Mouse (Mus musculus): ENCODE results near the gene Cxcl3. TPM values are rescaled to one million over a fixed set of nuclear protein-coding genes. Genes with fewer than 3 reads are reported as not detected.

Gene Cxcl3
- polyA plus RNA-seq (2014; fragmentation: Nextera tagmentation; extraction: Ambion mirVana): not detected in 2 replicates

DNA sequence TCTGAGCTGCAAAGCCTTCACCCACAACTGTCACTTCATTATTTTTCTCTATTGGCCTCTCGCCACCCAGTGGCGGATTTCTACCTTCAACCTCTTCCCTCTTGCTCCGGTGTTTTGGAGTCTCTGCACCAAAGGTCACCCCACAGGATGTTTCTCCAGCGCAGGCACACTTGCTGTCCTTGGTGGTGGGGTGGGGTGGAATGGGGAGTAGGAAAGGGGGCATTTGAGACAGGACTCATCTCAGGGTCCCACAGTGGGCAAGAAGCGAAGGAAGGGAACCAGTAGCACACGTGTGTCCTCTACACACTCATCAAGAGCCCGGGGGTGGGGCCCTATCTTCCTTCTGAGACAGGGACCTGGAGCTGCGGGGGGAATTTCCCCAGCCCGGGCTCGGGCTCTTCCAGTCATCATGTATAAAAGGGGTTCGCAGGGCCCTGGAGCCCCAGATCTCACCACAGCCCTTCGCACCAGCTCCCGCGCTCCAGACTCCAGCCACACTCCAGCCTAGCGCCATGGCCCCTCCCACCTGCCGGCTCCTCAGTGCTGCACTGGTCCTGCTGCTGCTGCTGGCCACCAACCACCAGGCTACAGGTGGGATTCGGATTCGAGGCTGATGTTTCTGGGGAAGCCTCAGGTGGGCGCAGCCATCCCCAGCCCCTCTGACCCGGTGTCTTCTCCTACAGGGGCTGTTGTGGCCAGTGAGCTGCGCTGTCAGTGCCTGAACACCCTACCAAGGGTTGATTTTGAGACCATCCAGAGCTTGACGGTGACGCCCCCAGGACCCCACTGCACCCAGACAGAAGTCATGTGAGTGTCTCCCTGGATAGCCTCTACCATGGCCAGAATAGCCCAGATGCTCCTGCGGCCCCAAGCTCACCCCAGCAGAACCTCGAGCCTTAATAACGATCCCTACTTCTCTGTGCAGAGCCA, at the start of gene Cxcl3:
TSS of gene Cxcl3 (plus strand) at position 445 of the 930 bp plus-strand sequence.
- H3K9ac ChIP-seq (ENCODE audit: low read depth, low read length): peak within 1 kb of the TSS; percentile 48; the same call in 1 of the 2 replicates
- H3K4me1 ChIP-seq (ENCODE audit: control insufficient read depth, insufficient read depth, low read length): peaks cover 3% of the 10 kb centered on the region; the same call in 1 of the 2 replicates
- peak within 1 kb of the TSS; percentile 79 for H3K4me2 ChIP-seq (replicated peaks; ENCODE audit: low read depth, low read length)
- H3K4me3 ChIP-seq (ENCODE audit: low read length): peak within 1 kb of the TSS; percentile 39
- H3K9me3 ChIP-seq (ENCODE audit: control insufficient read depth, low read length): no peaks in the 10 kb centered on the region
- no peaks in the 10 kb centered on the region for H3K36me3 ChIP-seq (ENCODE audit: control insufficient read depth, insufficient read depth, low read length)
- H3K27ac ChIP-seq (ENCODE audit: low read depth, low read length): no peak within 1 kb of the TSS
- WGBS: 21% methylated on average over 24 of the region's 26 CpGs
- H3K27me3 ChIP-seq (ENCODE audit: control insufficient read depth, insufficient read depth, low read length): no peaks in the 10 kb centered on the region
- ATAC-seq (ENCODE audit: low FRiP score, low TSS enrichment): peak; percentile 82

DNA sequence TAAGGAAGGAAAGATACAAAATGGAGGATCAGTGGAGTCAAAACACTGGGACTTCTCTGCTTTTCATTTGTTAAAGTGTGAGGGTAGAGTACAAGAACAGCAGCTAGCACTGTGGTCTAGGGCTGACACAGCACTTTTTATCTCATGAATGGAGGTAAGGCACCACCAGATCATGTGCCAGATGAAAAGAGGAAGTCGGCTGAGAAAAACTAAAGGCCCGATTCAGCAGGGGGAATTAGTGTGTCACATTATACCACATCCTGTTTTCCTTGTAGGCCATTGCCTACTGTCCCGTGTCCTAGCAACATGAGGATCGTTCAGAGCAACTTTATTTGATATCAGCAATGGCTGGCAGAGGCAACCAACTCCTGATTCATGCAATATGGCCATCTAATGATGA, 43.9 kb upstream of the Cxcl3 start:
- Histone ChIP-seq H3K4me1 (ENCODE audit: control insufficient read depth, insufficient read depth, low read length) (no peaks in the 10 kb centered on the region), H3K27me3 (ENCODE audit: control insufficient read depth, insufficient read depth, low read length) (no peaks in the 10 kb centered on the region), H3K4me3 (ENCODE audit: low read length) (no peak overlapping the region), H3K4me2 (replicated peaks; ENCODE audit: low read depth, low read length) (no peak overlapping the region), H3K9ac (ENCODE audit: low read depth, low read length) (no peak overlapping the region), H3K36me3 (ENCODE audit: control insufficient read depth, insufficient read depth, low read length) (no peaks in the 10 kb centered on the region), H3K27ac (ENCODE audit: low read depth, low read length) (no peak overlapping the region), H3K9me3 (ENCODE audit: control insufficient read depth, low read length) (no peaks in the 10 kb centered on the region)
- ATAC-seq (ENCODE audit: low FRiP score, low TSS enrichment): no peak
- WGBS: 48% methylated on average over 4 of the region's 4 CpGs

DNA sequence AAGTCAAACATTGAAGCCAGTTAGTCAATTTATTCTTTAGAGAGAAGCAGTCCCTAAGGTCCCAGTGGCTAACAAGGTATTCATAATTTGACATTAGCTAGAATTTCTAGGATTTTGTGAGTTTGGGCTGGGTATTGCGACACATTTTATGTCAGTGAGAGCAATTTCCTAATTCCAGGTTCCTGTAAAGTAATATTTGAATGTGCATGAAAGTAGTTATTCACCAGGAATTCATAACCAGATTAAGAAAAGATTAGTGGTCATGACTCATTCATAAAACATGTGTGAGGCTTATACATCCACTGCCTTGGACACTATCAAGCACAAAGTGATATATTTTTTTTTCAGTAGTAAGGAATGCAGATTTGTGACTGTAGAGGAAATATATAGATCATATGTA, 32.0 kb upstream of the Cxcl3 start:
- no peak overlapping the region for H3K4me2 ChIP-seq (replicated peaks; ENCODE audit: low read depth, low read length)
- no peak overlapping the region for H3K27ac ChIP-seq (ENCODE audit: low read depth, low read length)
- no peaks in the 10 kb centered on the region for H3K36me3 ChIP-seq (ENCODE audit: control insufficient read depth, insufficient read depth, low read length)
- WGBS: 92% methylated on average over 1 of the region's 1 CpGs
- 0 out of 2 replicates have a peak, but pooled peaks cover 3% of the 10 kb centered on the region for H3K4me1 ChIP-seq (ENCODE audit: control insufficient read depth, insufficient read depth, low read length)
- H3K9ac ChIP-seq (ENCODE audit: low read depth, low read length): no peak overlapping the region
- no peak for ATAC-seq (ENCODE audit: low FRiP score, low TSS enrichment)
- H3K9me3 ChIP-seq (ENCODE audit: control insufficient read depth, low read length): no peaks in the 10 kb centered on the region
- 0 out of 2 replicates have a peak, but pooled peaks cover 2% of the 10 kb centered on the region for H3K27me3 ChIP-seq (ENCODE audit: control insufficient read depth, insufficient read depth, low read length)
- no peak overlapping the region for H3K4me3 ChIP-seq (ENCODE audit: low read length)

DNA sequence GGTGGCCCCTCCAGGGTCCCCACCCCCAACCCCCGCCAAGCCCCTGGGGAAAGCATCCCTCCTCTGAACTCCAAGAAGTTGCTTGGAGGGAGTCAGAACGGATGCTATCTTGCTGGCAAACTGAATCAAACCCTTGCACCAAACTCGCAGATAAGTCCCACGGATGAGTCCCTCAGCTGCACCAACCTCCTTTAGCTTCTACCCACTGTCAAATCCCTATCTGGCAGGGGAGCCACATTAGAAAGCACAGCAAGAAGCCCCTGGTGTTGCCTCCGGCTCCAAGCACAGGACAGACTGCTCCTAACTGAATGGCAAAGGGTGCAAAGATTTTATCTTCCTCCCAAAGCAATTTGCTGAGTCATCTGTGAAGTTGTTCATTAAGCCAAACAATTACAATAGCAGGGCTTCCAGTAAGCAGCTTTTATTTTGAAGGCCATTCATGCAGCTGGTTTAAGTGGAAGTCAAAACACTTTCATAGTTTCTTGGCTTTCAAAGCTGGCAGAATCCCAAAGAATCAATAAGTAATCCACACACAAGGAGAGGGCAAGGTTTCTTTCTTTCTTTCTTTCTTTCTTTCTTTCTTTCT, 27.8 kb upstream of the Cxcl3 start:
- Histone ChIP-seq H3K27ac (ENCODE audit: low read depth, low read length) (no peak overlapping the region), H3K4me2 (replicated peaks; ENCODE audit: low read depth, low read length) (no peak overlapping the region), H3K27me3 (ENCODE audit: control insufficient read depth, insufficient read depth, low read length) (peaks cover 11% of the 10 kb centered on the region), H3K4me1 (ENCODE audit: control insufficient read depth, insufficient read depth, low read length) (0 out of 2 replicates have a peak, but pooled peaks cover 3% of the 10 kb centered on the region), H3K36me3 (ENCODE audit: control insufficient read depth, insufficient read depth, low read length) (no peaks in the 10 kb centered on the region), H3K4me3 (ENCODE audit: low read length) (no peak overlapping the region), H3K9me3 (ENCODE audit: control insufficient read depth, low read length) (no peaks in the 10 kb centered on the region), H3K9ac (ENCODE audit: low read depth, low read length) (no peak overlapping the region)
- ATAC-seq (ENCODE audit: low FRiP score, low TSS enrichment): no peak
- 47% methylated on average over 5 of the region's 5 CpGs for WGBS

DNA sequence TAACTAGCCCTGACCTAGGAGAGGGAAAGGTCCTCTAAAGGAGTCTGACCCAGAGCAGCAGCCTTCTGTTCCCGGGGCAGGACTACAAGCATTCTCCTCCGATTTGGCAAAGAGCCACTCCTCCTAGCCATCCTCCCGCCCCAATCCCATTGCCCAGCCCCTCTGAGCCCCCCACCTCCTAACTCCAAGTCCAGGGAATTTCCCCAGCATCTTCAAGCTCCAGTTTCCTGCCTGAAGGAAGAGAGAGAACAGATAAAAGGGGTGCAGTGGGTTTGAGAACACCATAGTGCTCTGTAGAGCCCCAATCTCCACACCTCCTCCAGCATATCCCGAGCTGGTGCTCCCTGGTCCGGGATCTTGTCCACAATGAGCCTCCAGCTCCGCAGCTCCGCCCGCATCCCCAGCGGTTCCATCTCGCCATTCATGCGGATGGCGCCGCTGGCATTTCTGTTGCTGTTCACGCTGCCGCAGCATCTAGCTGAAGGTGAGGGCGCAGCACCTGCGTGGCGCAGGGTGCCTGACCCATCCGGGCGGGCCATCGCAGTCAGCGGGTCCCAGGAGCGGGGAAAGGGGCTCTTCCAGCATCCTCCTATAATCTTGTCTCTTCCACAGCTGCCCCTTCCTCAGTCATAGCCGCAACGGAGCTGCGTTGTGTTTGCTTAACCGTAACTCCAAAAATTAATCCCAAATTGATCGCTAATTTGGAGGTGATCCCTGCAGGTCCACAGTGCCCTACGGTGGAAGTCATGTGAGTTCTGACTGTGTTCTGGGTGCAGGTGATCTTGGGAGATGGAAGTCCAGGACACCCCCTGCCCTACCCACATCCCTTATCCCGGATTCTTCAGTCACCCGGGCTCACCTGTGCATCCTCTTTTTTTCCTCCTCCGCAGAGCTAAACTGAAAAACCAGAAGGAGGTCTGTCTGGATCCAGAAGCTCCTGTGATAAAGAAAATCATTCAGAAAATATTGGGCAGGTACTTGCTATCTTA, 26.5 kb upstream of the Cxcl3 start, which contains the start of gene Cxcl5:
TSS of gene Cxcl5 (plus strand) at position 284 of the 989 bp plus-strand sequence.
- Histone ChIP-seq H3K9me3 (ENCODE audit: control insufficient read depth, low read length) (no peaks in the 10 kb centered on the region), H3K27me3 (ENCODE audit: control insufficient read depth, insufficient read depth, low read length) (peaks cover 11% of the 10 kb centered on the region), H3K4me3 (ENCODE audit: low read length) (peak within 1 kb of the TSS; percentile 35), H3K27ac (ENCODE audit: low read depth, low read length) (no peak within 1 kb of the TSS), H3K4me2 (replicated peaks; ENCODE audit: low read depth, low read length) (peak within 1 kb of the TSS; percentile 77), H3K4me1 (ENCODE audit: control insufficient read depth, insufficient read depth, low read length) (0 out of 2 replicates have a peak, but pooled peaks cover 3% of the 10 kb centered on the region), H3K36me3 (ENCODE audit: control insufficient read depth, insufficient read depth, low read length) (no peaks in the 10 kb centered on the region), H3K9ac (ENCODE audit: low read depth, low read length) (peak within 1 kb of the TSS; percentile 13; the same call in 1 of the 2 replicates)
- peak; percentile 69 for ATAC-seq (ENCODE audit: low FRiP score, low TSS enrichment)
- WGBS: 3% methylated on average over 32 of the region's 32 CpGs

DNA sequence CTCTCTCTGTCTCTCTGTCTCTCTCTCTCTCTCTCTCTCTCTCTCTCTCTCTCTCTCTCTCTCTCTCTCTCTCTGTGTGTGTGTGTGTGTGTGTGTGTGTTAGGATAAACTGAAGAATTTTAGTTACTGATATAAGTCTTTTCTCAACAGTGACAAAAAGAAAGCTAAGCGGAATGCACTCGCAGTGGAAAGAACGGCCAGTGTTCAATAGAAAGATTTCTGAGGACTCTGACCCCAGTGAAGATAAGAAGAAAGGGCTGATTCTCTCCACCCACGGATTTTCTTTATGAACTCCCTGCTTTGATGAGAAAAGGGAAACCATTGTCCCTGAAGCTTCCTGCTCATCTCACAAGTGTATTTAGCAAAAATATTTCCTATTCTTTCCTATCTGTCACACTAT, 25.6 kb upstream of the Cxcl3 start:
- Histone ChIP-seq H3K4me2 (replicated peaks; ENCODE audit: low read depth, low read length) (no peak overlapping the region), H3K9ac (ENCODE audit: low read depth, low read length) (no peak overlapping the region)

DNA sequence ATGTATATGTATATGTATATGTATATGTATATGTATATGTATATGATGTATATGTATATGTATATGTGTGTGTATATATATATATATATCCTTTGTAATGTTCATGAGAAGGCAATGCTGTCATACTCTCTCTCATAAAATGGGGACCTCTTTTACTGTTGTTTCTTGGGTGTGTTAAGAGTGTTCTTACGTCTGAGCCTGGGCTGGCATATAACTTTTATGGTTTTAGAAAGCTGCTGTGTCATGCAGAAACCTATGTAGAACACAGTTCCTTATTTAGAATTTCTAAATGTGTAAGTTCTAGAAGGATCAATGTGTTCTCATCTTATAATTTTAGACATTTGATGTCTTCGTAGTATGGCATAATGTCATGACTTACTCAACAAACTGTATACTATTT, 25.1 kb upstream of the Cxcl3 start:
- Histone ChIP-seq H3K27me3 (ENCODE audit: control insufficient read depth, insufficient read depth, low read length) (peaks cover 11% of the 10 kb centered on the region), H3K9ac (ENCODE audit: low read depth, low read length) (no peak overlapping the region), H3K4me1 (ENCODE audit: control insufficient read depth, insufficient read depth, low read length) (0 out of 2 replicates have a peak, but pooled peaks cover 3% of the 10 kb centered on the region), H3K36me3 (ENCODE audit: control insufficient read depth, insufficient read depth, low read length) (no peaks in the 10 kb centered on the region), H3K4me2 (replicated peaks; ENCODE audit: low read depth, low read length) (no peak overlapping the region), H3K4me3 (ENCODE audit: low read length) (no peak overlapping the region), H3K27ac (ENCODE audit: low read depth, low read length) (no peak overlapping the region), H3K9me3 (ENCODE audit: control insufficient read depth, low read length) (no peaks in the 10 kb centered on the region)
- no peak for ATAC-seq (ENCODE audit: low FRiP score, low TSS enrichment)
- 96% methylated on average over 2 of the region's 2 CpGs for WGBS

More for the DNA sequence above, 25.6 kb upstream of the Cxcl3 start:
- ATAC-seq (ENCODE audit: low FRiP score, low TSS enrichment): no peak
- 61% methylated on average over 4 of the region's 4 CpGs for WGBS
- Histone ChIP-seq H3K27me3 (ENCODE audit: control insufficient read depth, insufficient read depth, low read length) (peaks cover 11% of the 10 kb centered on the region), H3K27ac (ENCODE audit: low read depth, low read length) (no peak overlapping the region), H3K9me3 (ENCODE audit: control insufficient read depth, low read length) (no peaks in the 10 kb centered on the region), H3K4me3 (ENCODE audit: low read length) (no peak overlapping the region), H3K4me1 (ENCODE audit: control insufficient read depth, insufficient read depth, low read length) (0 out of 2 replicates have a peak, but pooled peaks cover 3% of the 10 kb centered on the region), H3K36me3 (ENCODE audit: control insufficient read depth, insufficient read depth, low read length) (no peaks in the 10 kb centered on the region)

DNA sequence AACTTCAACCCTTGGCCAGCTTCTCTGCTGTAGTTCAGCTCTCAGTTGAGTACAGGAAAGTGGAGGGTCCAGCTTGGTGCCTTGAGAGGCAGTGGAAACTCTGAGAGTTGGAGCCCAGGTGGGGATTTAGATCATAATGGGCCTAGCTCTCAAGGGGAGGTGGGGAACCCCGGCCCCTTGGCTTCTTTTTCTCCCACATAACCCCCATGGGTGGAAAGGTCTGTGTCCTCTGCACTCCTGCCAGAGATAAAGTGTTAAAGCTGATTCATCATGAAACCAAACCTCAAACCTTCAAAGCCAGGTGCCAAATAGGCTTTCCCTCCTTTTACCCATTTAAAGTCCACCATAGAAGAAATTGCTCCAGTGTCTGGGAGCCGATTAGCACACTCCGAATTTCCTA, 24.1 kb upstream of the Cxcl3 start:
- 78% methylated on average over 3 of the region's 3 CpGs for WGBS
- no peak overlapping the region for H3K4me3 ChIP-seq (ENCODE audit: low read length)
- H3K36me3 ChIP-seq (ENCODE audit: control insufficient read depth, insufficient read depth, low read length): no peaks in the 10 kb centered on the region
- 0 out of 2 replicates have a peak, but pooled peaks cover 3% of the 10 kb centered on the region for H3K4me1 ChIP-seq (ENCODE audit: control insufficient read depth, insufficient read depth, low read length)
- no peak overlapping the region for H3K9ac ChIP-seq (ENCODE audit: low read depth, low read length)
- no peak overlapping the region for H3K4me2 ChIP-seq (replicated peaks; ENCODE audit: low read depth, low read length)
- no peak overlapping the region for H3K27ac ChIP-seq (ENCODE audit: low read depth, low read length)
- no peak for ATAC-seq (ENCODE audit: low FRiP score, low TSS enrichment)
- H3K27me3 ChIP-seq (ENCODE audit: control insufficient read depth, insufficient read depth, low read length): peaks cover 11% of the 10 kb centered on the region
- no peaks in the 10 kb centered on the region for H3K9me3 ChIP-seq (ENCODE audit: control insufficient read depth, low read length)
